8 mouse cellular contexts compared by ENCODE assay signal in the genomic region with DNA sequence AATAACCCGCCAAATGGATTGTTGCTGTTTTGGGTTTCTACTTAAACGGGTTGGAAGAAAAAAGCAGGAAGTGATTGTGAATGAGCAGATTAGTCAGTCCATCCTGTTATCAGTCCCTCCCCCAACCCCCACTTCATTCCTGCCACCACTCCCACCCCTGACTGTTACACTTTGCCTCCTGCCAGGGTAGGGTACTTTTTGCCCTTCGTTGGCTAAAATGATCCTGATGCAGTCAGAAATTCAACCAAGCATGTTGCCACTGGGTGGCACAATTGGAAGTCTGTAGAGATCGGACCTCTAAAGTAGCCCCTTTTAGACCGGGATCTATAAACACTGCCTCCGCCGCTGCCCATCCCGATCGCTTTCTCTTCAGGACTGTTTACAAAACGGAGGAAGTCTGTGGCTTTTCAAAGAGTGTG.
A peak's percentile ranks its signal among the peaks of the same experiment; 100 is the strongest.
DNase-seq lines count a peak whose midpoint lies in the region; ATAC-seq lines count a peak whose summit lies in the region.

No protein-coding gene starts in this region.

- H3K4me1 ChIP-seq in embryonic facial prominence, embryonic 12.5 days: peaks cover 6% of the 10 kb centered on the region; the same call in 1 of the 2 replicates
- H3K4me1 ChIP-seq in hindbrain, embryonic 13.5 days (replicated peaks): no peaks in the 10 kb centered on the region
- peaks cover 4% of the 10 kb centered on the region; the same call in 1 of the 2 replicates for H3K4me1 ChIP-seq in midbrain, embryonic 12.5 days

- H3K4me3 ChIP-seq in embryonic facial prominence, embryonic 12.5 days: no peak overlapping the region
- no peak overlapping the region for H3K4me3 ChIP-seq in hindbrain, embryonic 13.5 days
- H3K4me3 ChIP-seq in midbrain, embryonic 12.5 days: no peak overlapping the region

- WGBS in embryonic facial prominence, embryonic 12.5 days: 4% methylated on average over 10 of the region's 10 CpGs
- 14% methylated on average over 10 of the region's 10 CpGs for WGBS in hindbrain, embryonic 13.5 days
- 10% methylated on average over 10 of the region's 10 CpGs for WGBS in midbrain, embryonic 12.5 days

- H3K4me2 ChIP-seq in embryonic facial prominence, embryonic 12.5 days (replicated peaks): peak overlapping the region; percentile 37
- H3K4me2 ChIP-seq in hindbrain, embryonic 13.5 days: peak overlapping the region; percentile 41
- H3K4me2 ChIP-seq in midbrain, embryonic 12.5 days (replicated peaks): peak overlapping the region; percentile 43

- H3K9ac ChIP-seq in embryonic facial prominence, embryonic 12.5 days: no peak overlapping the region
- H3K9ac ChIP-seq in hindbrain, embryonic 13.5 days: no peak overlapping the region
- H3K9ac ChIP-seq in midbrain, embryonic 12.5 days (replicated peaks): no peak overlapping the region

- intact Hi-C loops in left cerebral cortex, postnatal 4 days (cut with DNase I): loop anchor here (10.0 kb wide), 1 partner anchor 560 kb away; no protein-coding TSS in a partner anchor

- DNase-seq in ovary, postnatal 14 days (ENCODE audit: low spot score): peak; percentile 14
- no peak for DNase-seq in ovary, adult 18-20 months (ENCODE audit: low spot score)
- peak; percentile 49 for DNase-seq in left cerebral cortex, postnatal 4 days
- no peak for DNase-seq in thymus, postnatal 10 days (ENCODE audit: low spot score in 2 of 2)
- no peak for DNase-seq in T-cell, adult 2 months (ENCODE audit: low spot score)

- ATAC-seq in embryonic facial prominence, embryonic 12.5 days (ENCODE audit: insufficient number of reproducible peaks, insufficient read depth, low FRiP score, low TSS enrichment): no peak
- ATAC-seq in hindbrain, embryonic 13.5 days (ENCODE audit: low FRiP score): no peak
- ATAC-seq in midbrain, embryonic 12.5 days (ENCODE audit: low FRiP score, low read depth): no peak

- no peaks in the 10 kb centered on the region for H3K9me3 ChIP-seq in embryonic facial prominence, embryonic 12.5 days
- H3K9me3 ChIP-seq in hindbrain, embryonic 13.5 days: no peaks in the 10 kb centered on the region
- H3K9me3 ChIP-seq in midbrain, embryonic 12.5 days: no peaks in the 10 kb centered on the region

- no peaks in the 10 kb centered on the region for H3K27me3 ChIP-seq in embryonic facial prominence, embryonic 12.5 days
- H3K27me3 ChIP-seq in hindbrain, embryonic 13.5 days: peaks cover 7% of the 10 kb centered on the region
- 0 out of 2 replicates have a peak, but pooled peaks cover 5% of the 10 kb centered on the region for H3K27me3 ChIP-seq in midbrain, embryonic 12.5 days

- no peaks in the 10 kb centered on the region for H3K36me3 ChIP-seq in embryonic facial prominence, embryonic 12.5 days
- H3K36me3 ChIP-seq in hindbrain, embryonic 13.5 days: no peaks in the 10 kb centered on the region
- H3K36me3 ChIP-seq in midbrain, embryonic 12.5 days: no peaks in the 10 kb centered on the region

- no peak overlapping the region for H3K27ac ChIP-seq in embryonic facial prominence, embryonic 12.5 days
- no peak overlapping the region for H3K27ac ChIP-seq in hindbrain, embryonic 13.5 days
- no peak overlapping the region for H3K27ac ChIP-seq in midbrain, embryonic 12.5 days (replicated peaks)

Comparison
In these comparisons a context has a peak if more than half of its experiments do, and no peak if none do; other contexts are left out.
1. DNase-seq: peak in ovary, postnatal 14 days (single experiment) and left cerebral cortex, postnatal 4 days (single experiment); none in ovary, adult 18-20 months (single experiment), thymus, postnatal 10 days (0 of 2) and T-cell, adult 2 months (single experiment).
2. Peak in every context shown above with its lines, with median percentiles within 50 percentile points of each other: H3K4me2 ChIP-seq.